Mouse (Mus musculus) left cerebral cortex, postnatal 4 days (tissue): Measurements from ENCODE around the gene Smim15. TPM values are rescaled to one million over a fixed set of nuclear protein-coding genes. Genes with fewer than 3 reads are reported as not detected.

Source experiments
- DNase-seq: peaks from one replicate; pipeline ENCODE4 v3.0.0-alpha.2; 2022
- intact Hi-C: fragments of 180-260 bp; cut with DNase I; formaldehyde crosslinking; loops from one replicate; pipeline ENCODE4 v1.15.1; 2025
- total RNA-seq, 2 experiments: library from RNA; stranded (reverse); gene quantifications; 2 replicates each; pipeline ENCODE4 v1.2.3; 2021

Smim15 gene
- total RNA-seq, 2 experiments from 2014 or later, result 27.5 to 32.7 TPM

DNA sequence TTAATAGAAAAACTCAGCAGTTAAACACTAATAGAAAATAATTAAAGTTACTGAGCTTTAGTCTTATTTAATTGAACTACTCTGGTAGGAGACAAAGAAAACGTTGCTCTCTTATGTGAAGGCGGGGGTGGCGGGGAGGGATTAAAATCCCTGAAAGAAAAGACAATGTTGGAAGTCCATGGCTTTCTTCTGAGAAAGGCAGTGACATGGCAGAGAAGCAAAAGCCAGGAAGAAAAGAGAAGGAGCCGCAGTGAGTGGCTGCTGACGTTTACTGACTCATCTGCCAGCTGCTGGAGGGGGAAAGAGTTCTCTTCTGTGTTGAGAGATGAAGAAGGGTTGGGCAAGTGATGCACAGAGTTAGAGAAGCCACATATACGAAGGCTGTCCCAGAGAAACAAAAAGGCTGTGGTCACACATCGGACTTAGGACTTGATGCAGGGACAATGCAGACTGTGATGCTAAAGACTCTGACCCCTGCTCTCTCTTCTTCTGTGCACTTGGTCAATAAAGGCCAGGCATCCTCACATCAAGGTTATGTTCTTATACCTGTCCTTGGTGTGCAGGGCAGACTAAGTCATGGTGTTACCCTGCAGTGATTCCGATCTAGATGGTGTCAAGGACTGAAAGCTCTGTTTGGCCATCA lies 16.8 kb downstream of the Smim15 start:
- intact Hi-C loops, result no loop called here
- DNase-seq, result peak; percentile 12

GRCm38 (mm10) chr13:108062900-108063299 lies 18.7 kb downstream of the Smim15 start:
- intact Hi-C loops, result no loop called here
- no peak for DNase-seq

- DNase-seq, result no peak
- intact Hi-C loops, result no loop called here
These were observed 19.3 kb downstream of the Smim15 start for GRCm38 (mm10) chr13:108063374-108064134.

GRCm38 (mm10) chr13:108064331-108064730 lies 20.1 kb downstream of the Smim15 start:
- DNase-seq, result no peak
- intact Hi-C loops, result no loop called here

DNA sequence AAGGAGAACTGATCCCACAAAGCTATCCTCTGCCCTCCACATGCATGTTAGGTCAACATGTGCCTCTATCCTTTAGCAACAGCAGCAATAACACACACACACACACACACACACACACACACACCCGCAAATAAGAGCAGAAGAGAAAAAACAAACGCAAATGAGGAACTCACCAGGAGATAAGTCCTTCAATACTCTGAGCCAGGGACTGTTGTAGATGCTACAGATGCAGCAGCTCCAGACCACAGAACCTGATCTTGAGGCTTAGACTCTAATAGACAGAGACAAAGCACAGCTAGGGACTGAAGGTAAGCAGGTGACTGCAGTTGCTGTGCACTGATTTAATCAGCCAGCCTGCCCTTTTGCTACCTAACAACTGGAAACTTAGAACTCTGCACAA lies 21.8 kb downstream of the Smim15 start:
- no peak for DNase-seq
- intact Hi-C loops, result no loop called here

GRCm38 (mm10) chr13:108069151-108069550 lies 24.9 kb downstream of the Smim15 start:
- intact Hi-C loops, result no loop called here
- DNase-seq, result no peak

GRCm38 (mm10) chr13:108070171-108070570 lies 25.9 kb downstream of the Smim15 start:
- DNase-seq, result no peak
- intact Hi-C loops, result no loop called here

GRCm38 (mm10) chr13:108077476-108077875 lies 33.2 kb downstream of the Smim15 start:
- DNase-seq, result no peak
- intact Hi-C loops, result no loop called here

DNA sequence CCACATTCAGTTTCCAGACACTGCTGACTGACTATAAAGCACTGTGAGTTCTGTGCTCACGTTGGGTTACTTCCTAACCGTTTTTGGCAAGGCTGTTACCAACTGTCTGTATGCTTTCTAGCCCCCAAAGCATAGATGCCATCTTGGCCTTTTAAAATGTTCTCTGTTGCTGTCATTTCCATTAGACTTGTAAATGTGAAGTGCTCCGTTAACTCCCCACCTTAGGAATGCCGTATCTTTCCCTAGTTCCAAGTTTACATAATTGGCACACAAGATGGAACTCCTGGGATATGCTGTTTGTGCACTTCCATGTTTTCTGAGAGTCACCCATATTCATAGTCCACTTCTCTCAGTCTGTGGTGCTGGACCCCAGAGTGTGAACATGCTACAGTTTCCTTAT lies 33.7 kb downstream of the Smim15 start:
- intact Hi-C loops, result no loop called here

GRCm38 (mm10) chr13:108084086-108084485 lies 39.8 kb downstream of the Smim15 start:
- intact Hi-C loops, result no loop called here

More for the DNA sequence above, 33.7 kb downstream of the Smim15 start:
- DNase-seq, result no peak

GRCm38 (mm10) chr13:108086036-108086435 lies 41.8 kb downstream of the Smim15 start:
- intact Hi-C loops, result no loop called here
- no peak for DNase-seq

More at GRCm38 (mm10) chr13:108084086-108084485, 39.8 kb downstream of the Smim15 start:
- DNase-seq, result no peak

DNA sequence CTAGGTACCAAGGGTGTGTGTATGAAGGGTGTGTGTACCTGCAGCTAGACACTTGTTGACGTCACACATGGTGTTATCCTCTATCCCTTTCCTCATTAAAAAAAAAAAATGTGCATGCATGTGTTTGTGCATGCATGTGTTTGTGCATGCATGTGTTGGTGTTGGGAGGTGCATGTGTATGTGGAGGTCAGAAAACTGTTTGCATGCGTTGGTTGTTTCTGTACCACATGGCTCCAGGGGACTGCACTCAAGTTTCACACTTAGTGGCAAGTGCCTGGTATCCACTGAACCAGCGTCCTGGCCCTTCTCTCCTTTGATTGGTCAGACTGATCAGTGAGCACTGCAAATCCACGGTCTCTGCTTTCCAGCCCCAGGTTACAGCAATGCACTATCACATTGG lies 42.5 kb downstream of the Smim15 start:
- no peak for DNase-seq
- intact Hi-C loops, result no loop called here

- DNase-seq, result no peak
- intact Hi-C loops, result no loop called here
These were observed 48.0 kb downstream of the Smim15 start for GRCm38 (mm10) chr13:108092290-108092689.

- intact Hi-C loops, result no loop called here
- DNase-seq, result no peak
These were observed 50.4 kb downstream of the Smim15 start for GRCm38 (mm10) chr13:108094681-108095080.

DNA sequence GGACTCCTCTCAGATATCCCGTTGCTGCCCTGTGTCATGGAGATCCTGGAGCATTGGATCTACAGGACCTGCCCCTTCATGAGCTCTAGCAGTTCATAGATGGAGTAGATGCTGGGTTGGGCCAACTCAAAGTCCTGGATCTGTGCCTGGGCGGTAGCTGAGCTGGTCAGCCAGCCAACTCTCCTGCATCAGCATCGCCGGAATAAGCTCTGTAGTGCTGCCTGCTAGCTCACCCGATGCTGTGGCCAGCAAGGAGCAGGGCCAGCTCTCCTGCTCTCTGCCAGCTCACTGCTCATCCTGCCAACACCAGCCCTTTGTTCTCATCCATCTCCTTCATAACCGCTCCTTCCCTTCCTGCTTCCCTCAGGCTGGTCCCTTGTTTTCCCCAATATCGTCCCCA lies 51.4 kb downstream of the Smim15 start:
- intact Hi-C loops, result no loop called here
- DNase-seq, result peak; percentile 82

- intact Hi-C loops, result no loop called here
- DNase-seq, result no peak
These were observed 52.2 kb downstream of the Smim15 start for GRCm38 (mm10) chr13:108096446-108096845.

Other genes with a start within 250 kb of the Smim15 start
- 10 to 100 TPM; 30.5 to 30.9 TPM for gene Ndufaf2, start 114.2 kb downstream of the Smim15 start, total RNA-seq
- 10 to 100 TPM; 39.6 to 40.5 TPM for gene Ercc8, start 114.3 kb downstream of the Smim15 start, total RNA-seq
- gene Elovl7, start 170.0 kb downstream of the Smim15 start, total RNA-seq, result 1 to 10 TPM; 2.7 to 3.5 TPM